Mouse (Mus musculus) gastrocnemius, postnatal 14 days (tissue): ENCODE data around the gene Alpk1. TPM values are rescaled to one million over a fixed set of nuclear protein-coding genes. Genes with fewer than 3 reads are reported as not detected.

Experiments used
- total RNA-seq, 2 experiments: library from RNA; stranded (reverse); gene quantifications; 2 replicates each; pipeline ENCODE4 v1.2.3; 2021

The Alpk1 gene
- total RNA-seq, 2 experiments from 2014 or later = 0.93 to 1.7 TPM

Other genes starting within 250 kb of the Alpk1 start
- gene Larp7, start 227.2 kb downstream of the Alpk1 start, total RNA-seq = 10 to 100 TPM; 10.8 to 12.3 TPM
- gene Zgrf1, start 227.0 kb downstream of the Alpk1 start, total RNA-seq = 1 to 10 TPM in 1 of 2 experiments, under 1 TPM in 1; 1.00 to 1.4 TPM
- gene Neurog2, start 147.4 kb downstream of the Alpk1 start, total RNA-seq = not detected
- gene Tifa, start 9.3 kb upstream of the Alpk1 start, total RNA-seq = 1 to 10 TPM; 1.4 to 1.5 TPM
- gene Ap1ar, start 57.0 kb upstream of the Alpk1 start, total RNA-seq = 10 to 100 TPM; 15.3 to 16.4 TPM
- gene Fam241a, start 115.8 kb upstream of the Alpk1 start, total RNA-seq = 1 to 10 TPM; 3.9 to 4.1 TPM